Mouse (Mus musculus) forebrain, postnatal 0 days (tissue): ENCODE measurements around the gene Git2. TPM values are rescaled to one million over a fixed set of nuclear protein-coding genes. Genes with fewer than 3 reads are reported as not detected.

Experiments used
- ATAC-seq: fragments of 200-750 bp; cut with Nextera tagmentation; 2 replicates; pipeline ENCODE4 v1.8.0; 2017; ENCODE audit warnings: mild to moderate bottlenecking, moderate library complexity
- DNase-seq: peaks from one replicate; pipeline ENCODE4 v3.0.0-alpha.2; 2015
- H3K27ac ChIP-seq: fragments of 300-500 bp; sonication (generic); 2 replicates; pipeline ENCODE4 v1.5.1; 2014; ENCODE audit warnings: low read depth, mild to moderate bottlenecking, antibody characterized with exemption, low read length, moderate library complexity, mixed read lengths
- H3K27me3 ChIP-seq: fragments of 300-500 bp; sonication (generic); 2 replicates; pipeline ENCODE4 v1.6.1; 2014; ENCODE audit warnings: mild to moderate bottlenecking, low read length, mixed read lengths; ENCODE audit not compliant: insufficient read depth
- H3K36me3 ChIP-seq: fragments of 300-500 bp; sonication (generic); 2 replicates; pipeline ENCODE4 v1.6.1; 2014; ENCODE audit warnings: mild to moderate bottlenecking, moderate library complexity; ENCODE audit not compliant: insufficient read depth
- H3K4me1 ChIP-seq: fragments of 300-500 bp; sonication (generic); 2 replicates; pipeline ENCODE4 v1.6.1; 2014; ENCODE audit warnings: antibody characterized with exemption; ENCODE audit not compliant: insufficient read depth
- H3K4me2 ChIP-seq: fragments of 300-500 bp; sonication (generic); 2 replicates; pipeline ENCODE4 v1.6.1; 2014; ENCODE audit warnings: low read depth, mild to moderate bottlenecking, moderate library complexity
- H3K4me3 ChIP-seq: fragments of 300-500 bp; sonication (generic); 2 replicates; pipeline ENCODE4 v1.5.1; 2014; ENCODE audit warnings: low read depth, low read length, mixed read lengths
- H3K9ac ChIP-seq: fragments of 300-500 bp; sonication (generic); 2 replicates; pipeline ENCODE4 v1.6.1; 2014; ENCODE audit warnings: mild to moderate bottlenecking
- H3K9me3 ChIP-seq: fragments of 300-500 bp; sonication (generic); 2 replicates; pipeline ENCODE4 v1.6.1; 2016; ENCODE audit warnings: low read length
- CTCF ChIP-seq: sonication (generic); IDR thresholded peaks from 2 replicates; pipeline ENCODE4 v1.5.1; 2016; ENCODE audit warnings: antibody characterized with exemption, control low read depth, low read depth
- WGBS: fragments of 180-500 bp; shearing (Covaris S2); extraction: QIAGEN DNeasy Blood & Tissue Kit; methylation state at CpG from one replicate; pipeline ENCODE4 v1.1.7; 2014; 5-methylcytosine and 5-hydroxymethylcytosine counted together
- polyA plus RNA-seq: library from polyadenylated mRNA; unstranded; fragments of >200 nt; fragmentation: Nextera tagmentation; extraction: Ambion mirVana; gene quantifications from 2 replicates; pipeline ENCODE4 v1.2.1, GENCODE M21; 2015
- total RNA-seq: library from RNA; depleted of rRNA; stranded (reverse); fragments of >200 nt; gene quantifications from 2 replicates; pipeline ENCODE4 v1.2.3, GENCODE M21; 2014

Gene Git2
- total and polyA plus RNA-seq, 2 experiments from 2014 or later: 31.1 to 57.6 TPM

GRCm38 (mm10) chr5:114809826-114810225, 34.5 kb upstream of the Git2 start:
- H3K36me3 ChIP-seq: peaks cover 19% of the 10 kb centered on the region
- no peaks in the 10 kb centered on the region for H3K27me3 ChIP-seq
- no peak overlapping the region for H3K9ac ChIP-seq
- DNase-seq: no peak
- WGBS: 93% methylated on average over 5 of the region's 5 CpGs
- peaks cover 9% of the 10 kb centered on the region; the same call in 1 of the 2 replicates for H3K4me1 ChIP-seq
- ATAC-seq: no peak
- no peaks in the 10 kb centered on the region for H3K9me3 ChIP-seq
- H3K4me3 ChIP-seq: no peak overlapping the region
- no peak overlapping the region for H3K4me2 ChIP-seq
- no peak overlapping the region for H3K27ac ChIP-seq
- no peak for TF ChIP-seq CTCF

- H3K36me3 ChIP-seq: peaks cover 24% of the 10 kb centered on the region
- no peak overlapping the region for H3K27ac ChIP-seq
- no peak overlapping the region for H3K4me3 ChIP-seq
- H3K4me1 ChIP-seq: peaks cover 9% of the 10 kb centered on the region; the same call in 1 of the 2 replicates
- no peak overlapping the region for H3K4me2 ChIP-seq
- ATAC-seq (no peak), DNase-seq (no peak)
- 80% methylated on average over 10 of the region's 10 CpGs for WGBS
- H3K27me3 ChIP-seq: no peaks in the 10 kb centered on the region
- no peak overlapping the region for H3K9ac ChIP-seq
- no peak for TF ChIP-seq CTCF
- H3K9me3 ChIP-seq: no peaks in the 10 kb centered on the region
Measured at GRCm38 (mm10) chr5:114809181-114809756, 34.0 kb upstream of the Git2 start.

- Histone ChIP-seq H3K4me2 (no peak overlapping the region), H3K4me3 (no peak overlapping the region), H3K36me3 (peaks cover 33% of the 10 kb centered on the region), H3K27ac (no peak overlapping the region), H3K9ac (no peak overlapping the region), H3K9me3 (no peaks in the 10 kb centered on the region), H3K4me1 (peaks cover 9% of the 10 kb centered on the region; the same call in 1 of the 2 replicates), H3K27me3 (no peaks in the 10 kb centered on the region)
- no peak for DNase-seq
- no peak for TF ChIP-seq CTCF
- 85% methylated on average over 8 of the region's 8 CpGs for WGBS
- no peak for ATAC-seq
Measured at GRCm38 (mm10) chr5:114808385-114808784, 33.1 kb upstream of the Git2 start.

- Histone ChIP-seq H3K4me3 (no peak overlapping the region), H3K36me3 (peaks cover 38% of the 10 kb centered on the region), H3K4me2 (no peak overlapping the region), H3K4me1 (peaks cover 9% of the 10 kb centered on the region; the same call in 1 of the 2 replicates), H3K27me3 (no peaks in the 10 kb centered on the region), H3K9ac (no peak overlapping the region), H3K9me3 (no peaks in the 10 kb centered on the region), H3K27ac (no peak overlapping the region)
- 74% methylated on average over 6 of the region's 6 CpGs for WGBS
- ATAC-seq: no peak
- no peak for DNase-seq
- TF ChIP-seq CTCF: no peak
Measured at GRCm38 (mm10) chr5:114807893-114808292, 32.6 kb upstream of the Git2 start.

- Histone ChIP-seq H3K4me3 (no peak overlapping the region), H3K4me1 (peaks cover 5% of the 10 kb centered on the region; the same call in 1 of the 2 replicates), H3K27me3 (no peaks in the 10 kb centered on the region), H3K27ac (0 out of 2 replicates have a peak overlapping the region, but pooled peaks have one; percentile 21), H3K9me3 (no peaks in the 10 kb centered on the region), H3K4me2 (no peak overlapping the region), H3K9ac (no peak overlapping the region), H3K36me3 (peaks cover 42% of the 10 kb centered on the region)
- no peak for DNase-seq
- peak; percentile 32; the same call in 1 of the 2 replicates for ATAC-seq
- TF ChIP-seq CTCF: no peak
- WGBS: 22% methylated on average over 8 of the region's 8 CpGs
Measured at GRCm38 (mm10) chr5:114807468-114807867, 32.2 kb upstream of the Git2 start.

- no peak for DNase-seq
- H3K9ac ChIP-seq: no peak overlapping the region
- WGBS: 47% methylated on average over 9 of the region's 9 CpGs
- H3K9me3 ChIP-seq: no peaks in the 10 kb centered on the region
- H3K27ac ChIP-seq: 0 out of 2 replicates have a peak overlapping the region, but pooled peaks have one; percentile 21
- H3K4me2 ChIP-seq: no peak overlapping the region
- ATAC-seq: no peak
- no peak for TF ChIP-seq CTCF
- no peak overlapping the region for H3K4me3 ChIP-seq
- peaks cover 44% of the 10 kb centered on the region for H3K36me3 ChIP-seq
- H3K4me1 ChIP-seq: peaks cover under 1% of the 10 kb centered on the region; the same call in 1 of the 2 replicates
- H3K27me3 ChIP-seq: no peaks in the 10 kb centered on the region
Measured at GRCm38 (mm10) chr5:114807063-114807462, 31.7 kb upstream of the Git2 start.

- H3K9me3 ChIP-seq: no peaks in the 10 kb centered on the region
- no peak overlapping the region for H3K9ac ChIP-seq
- H3K27ac ChIP-seq: peak overlapping the region; percentile 36; the same call in 1 of the 2 replicates
- H3K27me3 ChIP-seq: no peaks in the 10 kb centered on the region
- H3K4me2 ChIP-seq: no peak overlapping the region
- DNase-seq (no peak), ATAC-seq (no peak)
- no peaks in the 10 kb centered on the region for H3K4me1 ChIP-seq
- 90% methylated on average over 8 of the region's 8 CpGs for WGBS
- H3K36me3 ChIP-seq: peaks cover 48% of the 10 kb centered on the region
- H3K4me3 ChIP-seq: no peak overlapping the region
- TF ChIP-seq CTCF: no peak
Measured at GRCm38 (mm10) chr5:114806636-114807035, 31.3 kb upstream of the Git2 start.
